Mouse (Mus musculus): ENCODE data around the gene Wdr11. TPM values are rescaled to one million over a fixed set of nuclear protein-coding genes. Genes with fewer than 3 reads are reported as not detected.

Gene Wdr11
- polyA plus RNA-seq (2015; fragmentation: Nextera tagmentation; extraction: Ambion mirVana) = 37.0 and 38.5 TPM in 2 replicates

GRCm38 (mm10) chr7:129591371-129592131 lies at the start of gene Wdr11:
TSS of gene Wdr11 (plus strand) at chr7:129591863.
- WGBS = 3% methylated on average over 37 of the region's 37 CpGs
- H3K9ac ChIP-seq (ENCODE audit: low read depth, low read length) = peak within 1 kb of the TSS; percentile 86
- peak; percentile 97 for ATAC-seq
- H3K4me2 ChIP-seq (ENCODE audit: low read depth, low read length) = peak within 1 kb of the TSS; percentile 73
- peak within 1 kb of the TSS; percentile 75 for H3K4me3 ChIP-seq (ENCODE audit: low read length)
- H3K36me3 ChIP-seq (ENCODE audit: control insufficient read depth, insufficient read depth, low read length) = no peaks in the 10 kb centered on the region
- H3K27ac ChIP-seq (ENCODE audit: low read length) = peak within 1 kb of the TSS; percentile 93
- no peaks in the 10 kb centered on the region for H3K4me1 ChIP-seq (ENCODE audit: control insufficient read depth, insufficient read depth, low read length)
- H3K27me3 ChIP-seq (replicated peaks; ENCODE audit: control insufficient read depth, insufficient read depth, low read length) = no peaks in the 10 kb centered on the region
- no peaks in the 10 kb centered on the region for H3K9me3 ChIP-seq (ENCODE audit: control insufficient read depth, low read length)

- 79% methylated on average over 1 of the region's 1 CpGs for WGBS
- H3K36me3 ChIP-seq (ENCODE audit: control insufficient read depth, insufficient read depth, low read length) = no peaks in the 10 kb centered on the region
- H3K27me3 ChIP-seq (replicated peaks; ENCODE audit: control insufficient read depth, insufficient read depth, low read length) = no peaks in the 10 kb centered on the region
- no peaks in the 10 kb centered on the region for H3K9me3 ChIP-seq (ENCODE audit: control insufficient read depth, low read length)
- ATAC-seq = no peak
- no peak overlapping the region for H3K27ac ChIP-seq (ENCODE audit: low read length)
- no peak overlapping the region for H3K9ac ChIP-seq (ENCODE audit: low read depth, low read length)
- no peak overlapping the region for H3K4me3 ChIP-seq (ENCODE audit: low read length)
- no peaks in the 10 kb centered on the region for H3K4me1 ChIP-seq (ENCODE audit: control insufficient read depth, insufficient read depth, low read length)
- H3K4me2 ChIP-seq (ENCODE audit: low read depth, low read length) = no peak overlapping the region
These were observed 24.1 kb upstream of the Wdr11 start for GRCm38 (mm10) chr7:129567541-129567940.

GRCm38 (mm10) chr7:129568338-129568737 lies 23.3 kb upstream of the Wdr11 start:
- Histone ChIP-seq H3K4me2 (ENCODE audit: low read depth, low read length) (no peak overlapping the region), H3K4me1 (ENCODE audit: control insufficient read depth, insufficient read depth, low read length) (no peaks in the 10 kb centered on the region), H3K9ac (ENCODE audit: low read depth, low read length) (no peak overlapping the region), H3K27me3 (replicated peaks; ENCODE audit: control insufficient read depth, insufficient read depth, low read length) (no peaks in the 10 kb centered on the region), H3K36me3 (ENCODE audit: control insufficient read depth, insufficient read depth, low read length) (no peaks in the 10 kb centered on the region), H3K9me3 (ENCODE audit: control insufficient read depth, low read length) (no peaks in the 10 kb centered on the region), H3K4me3 (ENCODE audit: low read length) (no peak overlapping the region), H3K27ac (ENCODE audit: low read length) (no peak overlapping the region)
- 62% methylated on average over 2 of the region's 2 CpGs for WGBS
- ATAC-seq = no peak

- Histone ChIP-seq H3K9ac (ENCODE audit: low read depth, low read length) (no peak overlapping the region), H3K27ac (ENCODE audit: low read length) (no peak overlapping the region), H3K4me1 (ENCODE audit: control insufficient read depth, insufficient read depth, low read length) (no peaks in the 10 kb centered on the region), H3K9me3 (ENCODE audit: control insufficient read depth, low read length) (no peaks in the 10 kb centered on the region), H3K4me3 (ENCODE audit: low read length) (no peak overlapping the region), H3K27me3 (replicated peaks; ENCODE audit: control insufficient read depth, insufficient read depth, low read length) (no peaks in the 10 kb centered on the region), H3K4me2 (ENCODE audit: low read depth, low read length) (no peak overlapping the region), H3K36me3 (ENCODE audit: control insufficient read depth, insufficient read depth, low read length) (no peaks in the 10 kb centered on the region)
- 70% methylated on average over 4 of the region's 4 CpGs for WGBS
- ATAC-seq = no peak
These were observed 17.2 kb upstream of the Wdr11 start for GRCm38 (mm10) chr7:129574471-129574870.

- H3K4me3 ChIP-seq (ENCODE audit: low read length) = no peak overlapping the region
- WGBS = 17% methylated on average over 7 of the region's 7 CpGs
- no peak overlapping the region for H3K4me2 ChIP-seq (ENCODE audit: low read depth, low read length)
- no peaks in the 10 kb centered on the region for H3K4me1 ChIP-seq (ENCODE audit: control insufficient read depth, insufficient read depth, low read length)
- no peaks in the 10 kb centered on the region for H3K27me3 ChIP-seq (replicated peaks; ENCODE audit: control insufficient read depth, insufficient read depth, low read length)
- H3K27ac ChIP-seq (ENCODE audit: low read length) = no peak overlapping the region
- no peaks in the 10 kb centered on the region for H3K9me3 ChIP-seq (ENCODE audit: control insufficient read depth, low read length)
- H3K36me3 ChIP-seq (ENCODE audit: control insufficient read depth, insufficient read depth, low read length) = no peaks in the 10 kb centered on the region
- no peak for ATAC-seq
- H3K9ac ChIP-seq (ENCODE audit: low read depth, low read length) = no peak overlapping the region
These were observed 16.4 kb upstream of the Wdr11 start for GRCm38 (mm10) chr7:129575110-129575784.

GRCm38 (mm10) chr7:129592132-129592745 lies 576 bp downstream of the Wdr11 start:
- Histone ChIP-seq H3K4me1 (ENCODE audit: control insufficient read depth, insufficient read depth, low read length) (no peaks in the 10 kb centered on the region), H3K9ac (ENCODE audit: low read depth, low read length) (peak overlapping the region; percentile 86), H3K4me3 (ENCODE audit: low read length) (peak overlapping the region; percentile 75), H3K27ac (ENCODE audit: low read length) (peak overlapping the region; percentile 93), H3K27me3 (replicated peaks; ENCODE audit: control insufficient read depth, insufficient read depth, low read length) (no peaks in the 10 kb centered on the region), H3K9me3 (ENCODE audit: control insufficient read depth, low read length) (no peaks in the 10 kb centered on the region), H3K4me2 (ENCODE audit: low read depth, low read length) (peak overlapping the region; percentile 73), H3K36me3 (ENCODE audit: control insufficient read depth, insufficient read depth, low read length) (peaks cover 4% of the 10 kb centered on the region; the same call in 1 of the 2 replicates)
- peak; percentile 61 for ATAC-seq
- 1% methylated on average over 13 of the region's 13 CpGs for WGBS

GRCm38 (mm10) chr7:129597186-129597585 lies 5.5 kb downstream of the Wdr11 start:
- WGBS = 95% methylated on average over 2 of the region's 2 CpGs
- no peak for ATAC-seq
- H3K4me2 ChIP-seq (ENCODE audit: low read depth, low read length) = no peak overlapping the region
- no peaks in the 10 kb centered on the region for H3K9me3 ChIP-seq (ENCODE audit: control insufficient read depth, low read length)
- peaks cover 12% of the 10 kb centered on the region for H3K36me3 ChIP-seq (ENCODE audit: control insufficient read depth, insufficient read depth, low read length)
- no peak overlapping the region for H3K27ac ChIP-seq (ENCODE audit: low read length)
- H3K9ac ChIP-seq (ENCODE audit: low read depth, low read length) = no peak overlapping the region
- no peaks in the 10 kb centered on the region for H3K4me1 ChIP-seq (ENCODE audit: control insufficient read depth, insufficient read depth, low read length)
- no peak overlapping the region for H3K4me3 ChIP-seq (ENCODE audit: low read length)
- H3K27me3 ChIP-seq (replicated peaks; ENCODE audit: control insufficient read depth, insufficient read depth, low read length) = no peaks in the 10 kb centered on the region

GRCm38 (mm10) chr7:129606291-129606690 lies 14.6 kb downstream of the Wdr11 start:
- Histone ChIP-seq H3K4me3 (ENCODE audit: low read length) (no peak overlapping the region), H3K9ac (ENCODE audit: low read depth, low read length) (no peak overlapping the region), H3K27ac (ENCODE audit: low read length) (no peak overlapping the region), H3K4me2 (ENCODE audit: low read depth, low read length) (no peak overlapping the region), H3K9me3 (ENCODE audit: control insufficient read depth, low read length) (no peaks in the 10 kb centered on the region), H3K27me3 (replicated peaks; ENCODE audit: control insufficient read depth, insufficient read depth, low read length) (no peaks in the 10 kb centered on the region), H3K36me3 (ENCODE audit: control insufficient read depth, insufficient read depth, low read length) (peaks cover 23% of the 10 kb centered on the region), H3K4me1 (ENCODE audit: control insufficient read depth, insufficient read depth, low read length) (no peaks in the 10 kb centered on the region)
- ATAC-seq = no peak
- 95% methylated on average over 8 of the region's 8 CpGs for WGBS

- 90% methylated on average over 5 of the region's 5 CpGs for WGBS
These were observed 29.5 kb downstream of the Wdr11 start for GRCm38 (mm10) chr7:129621141-129621540.

More at GRCm38 (mm10) chr7:129621141-129621540, 29.5 kb downstream of the Wdr11 start:
- no peak overlapping the region for H3K4me3 ChIP-seq (ENCODE audit: low read length)
- H3K27ac ChIP-seq (ENCODE audit: low read length) = no peak overlapping the region
- no peaks in the 10 kb centered on the region for H3K9me3 ChIP-seq (ENCODE audit: control insufficient read depth, low read length)
- no peaks in the 10 kb centered on the region for H3K27me3 ChIP-seq (replicated peaks; ENCODE audit: control insufficient read depth, insufficient read depth, low read length)
- ATAC-seq = no peak
- no peaks in the 10 kb centered on the region for H3K4me1 ChIP-seq (ENCODE audit: control insufficient read depth, insufficient read depth, low read length)
- no peak overlapping the region for H3K9ac ChIP-seq (ENCODE audit: low read depth, low read length)
- H3K36me3 ChIP-seq (ENCODE audit: control insufficient read depth, insufficient read depth, low read length) = peaks cover 17% of the 10 kb centered on the region
- no peak overlapping the region for H3K4me2 ChIP-seq (ENCODE audit: low read depth, low read length)

All from intestine, embryonic 16.5 days (tissue).